Mouse (Mus musculus) liver, embryonic 14.5 days (tissue): ENCODE data around the gene Llgl1. TPM values are rescaled to one million over a fixed set of nuclear protein-coding genes. Genes with fewer than 3 reads are reported as not detected.
A peak's percentile ranks its signal among the peaks of the same experiment; 100 is the strongest.

Source experiments
- ATAC-seq: fragments of 200-750 bp; cut with Nextera tagmentation; 2 replicates; pipeline ENCODE4 v1.8.0; 2017; ENCODE audit warnings: moderate number of reproducible peaks, mild to moderate bottlenecking, moderate library complexity; ENCODE audit not compliant: insufficient read depth
- DNase-seq, 3 experiments: peaks; one replicate each; pipeline ENCODE4 v3.0.0-alpha.2; 2012 to 2013; ENCODE audit warnings: low read depth in 3 of 3, low spot score in 3 of 3
- H3K27ac ChIP-seq: fragments of 300-500 bp; sonication (generic); 2 replicates; pipeline ENCODE4 v1.5.1; 2014; ENCODE audit warnings: moderate library complexity, mild to moderate bottlenecking, control low read depth, inconsistent platforms
- H3K27me3 ChIP-seq: fragments of 300-500 bp; sonication (generic); 2 replicates; pipeline ENCODE4 v1.6.1; 2014; ENCODE audit warnings: mild to moderate bottlenecking, low read length, moderate library complexity; ENCODE audit not compliant: control insufficient read depth, insufficient read depth
- H3K36me3 ChIP-seq: fragments of 300-500 bp; sonication (generic); replicated peaks from 2 replicates; pipeline ENCODE4 v1.6.1; 2014; ENCODE audit warnings: low read depth; ENCODE audit not compliant: control insufficient read depth, insufficient read depth
- H3K4me1 ChIP-seq, 2 experiments: fragments of 200-500 bp in 1 of 2; fragments of 300-500 bp in 1 of 2; sonication (generic) in 1 of 2; replicated peaks; 2 replicates each; pipeline ENCODE4 v1.6.1; 2012 to 2014; ENCODE audit warnings: antibody characterized with exemption in 1 of 2, inconsistent platforms in 1 of 2, low read length in 1 of 2; ENCODE audit not compliant: control insufficient read depth in 2 of 2, insufficient read depth in 2 of 2
- H3K4me2 ChIP-seq: fragments of 300-500 bp; sonication (generic); 2 replicates; pipeline ENCODE4 v1.6.1; 2014; ENCODE audit warnings: low read depth, mild to moderate bottlenecking, control low read depth, moderate library complexity
- H3K4me3 ChIP-seq, 2 experiments: fragments of 200-500 bp in 1 of 2; fragments of 300-500 bp in 1 of 2; sonication (generic) in 1 of 2; 2 replicates each; pipeline ENCODE4 v1.5.1; 2012 to 2014; ENCODE audit warnings: low read depth in 2 of 2, low read length in 2 of 2, mild to moderate bottlenecking in 2 of 2, control low read depth in 1 of 2, inconsistent platforms in 1 of 2, moderate library complexity in 1 of 2; ENCODE audit not compliant: insufficient read depth in 1 of 2
- H3K9ac ChIP-seq: fragments of 300-500 bp; sonication (generic); replicated peaks from 2 replicates; pipeline ENCODE4 v1.6.1; 2014; ENCODE audit warnings: mild to moderate bottlenecking, control low read depth, moderate library complexity
- H3K9me3 ChIP-seq: fragments of 300-500 bp; sonication (generic); 2 replicates; pipeline ENCODE4 v1.6.1; 2016; ENCODE audit warnings: low read length, mixed read lengths; ENCODE audit not compliant: control insufficient read depth
- CTCF ChIP-seq: IDR thresholded peaks from 2 replicates; pipeline ENCODE4 v1.5.1; 2016; ENCODE audit warnings: antibody characterized with exemption, low read depth, control low read depth
- EP300 ChIP-seq: IDR thresholded peaks from 2 replicates; pipeline ENCODE4 v1.6.1; 2016; ENCODE audit warnings: antibody characterized with exemption, low read depth
- WGBS: fragments of 180-500 bp; shearing (Covaris S2); extraction: QIAGEN DNeasy Blood & Tissue Kit; methylation state at CpG from one replicate; pipeline ENCODE4 v1.1.7; 2014; ENCODE audit not compliant: insufficient replicate concordance; 5-methylcytosine and 5-hydroxymethylcytosine counted together
- polyA plus RNA-seq, 2 experiments: library from polyadenylated mRNA; depleted of rRNA in 1 of 2; stranded (reverse) in 1 of 2; unstranded in 1 of 2; fragments of >200 nt; fragmentation: Nextera tagmentation in 1 of 2; extraction: Ambion mirVana in 1 of 2; gene quantifications; 2 replicates each; pipeline versions ENCODE4 v1.2.1 to v1.2.3; 2012 to 2014

Gene Llgl1
- polyA plus RNA-seq, 2 experiments: 8.5 to 12.4 TPM

DNA sequence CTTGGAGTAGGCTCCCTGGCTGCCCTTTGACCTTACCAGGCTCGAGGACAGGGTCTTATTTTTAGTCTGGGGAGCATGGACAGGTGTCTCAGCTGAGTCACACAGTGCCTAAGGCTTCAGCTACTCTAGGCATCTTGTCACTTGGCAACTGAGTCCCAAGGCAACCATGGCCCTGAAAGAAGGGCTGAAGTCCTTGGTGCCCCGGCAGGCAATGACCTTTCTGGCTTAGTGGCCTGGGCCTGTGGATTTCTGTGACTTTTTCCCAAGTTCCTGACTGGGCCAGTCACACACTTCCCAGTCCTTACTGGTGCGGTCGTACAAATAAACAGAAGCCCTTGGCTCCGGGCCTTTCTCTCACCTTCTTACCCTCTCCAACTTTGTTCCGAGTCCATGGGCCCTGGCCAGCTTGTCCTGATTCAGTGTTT is 29.7 kb downstream of the Llgl1 start:
- Histone ChIP-seq H3K9me3 (no peaks in the 10 kb centered on the region), H3K27me3 (no peaks in the 10 kb centered on the region), H3K4me3 (peak overlapping the region; percentile 9 to 64; a peak in 2 of 4 replicates), H3K9ac (peak overlapping the region; percentile 60), H3K36me3 (no peaks in the 10 kb centered on the region), H3K4me1 (peaks cover 16 to 24% of the 10 kb centered on the region in 2 experiments), H3K4me2 (peak overlapping the region; percentile 92), H3K27ac (no peak overlapping the region)
- DNase-seq (no peak), ATAC-seq (no peak)
- 71% methylated on average over 6 of the region's 6 CpGs for WGBS
- no peak for TF ChIP-seq EP300
- no peak for TF ChIP-seq CTCF

DNA sequence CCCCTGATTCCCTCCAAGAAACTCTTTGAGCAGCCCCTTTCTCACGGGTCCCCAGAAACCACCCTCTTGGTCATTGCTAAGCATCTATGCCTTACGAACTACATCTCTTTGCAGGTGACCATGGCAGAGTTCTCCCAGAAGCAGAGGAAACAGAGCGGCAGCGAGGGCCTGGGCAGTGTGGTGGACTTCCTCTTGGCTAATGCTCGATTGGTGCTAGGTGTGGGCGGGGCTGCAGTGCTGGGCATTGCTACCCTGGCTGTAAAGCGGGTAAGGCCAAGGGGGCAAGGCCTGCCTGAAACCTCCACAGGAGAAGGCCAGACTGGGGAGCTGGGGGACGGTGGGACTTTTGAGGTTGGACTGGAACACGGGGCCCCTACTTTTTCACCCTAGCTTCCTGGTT is 30.6 kb downstream of the Llgl1 start:
- Histone ChIP-seq H3K4me2 (no peak overlapping the region), H3K27me3 (no peaks in the 10 kb centered on the region), H3K9ac (no peak overlapping the region), H3K4me1 (peaks cover 16 to 24% of the 10 kb centered on the region in 2 experiments), H3K4me3 (no peak overlapping the region), H3K36me3 (no peaks in the 10 kb centered on the region), H3K27ac (no peak overlapping the region), H3K9me3 (no peaks in the 10 kb centered on the region)
- 68% methylated on average over 9 of the region's 9 CpGs for WGBS
- no peak for TF ChIP-seq CTCF
- no peak for TF ChIP-seq EP300
- no peak for ATAC-seq
- no peak for DNase-seq

DNA sequence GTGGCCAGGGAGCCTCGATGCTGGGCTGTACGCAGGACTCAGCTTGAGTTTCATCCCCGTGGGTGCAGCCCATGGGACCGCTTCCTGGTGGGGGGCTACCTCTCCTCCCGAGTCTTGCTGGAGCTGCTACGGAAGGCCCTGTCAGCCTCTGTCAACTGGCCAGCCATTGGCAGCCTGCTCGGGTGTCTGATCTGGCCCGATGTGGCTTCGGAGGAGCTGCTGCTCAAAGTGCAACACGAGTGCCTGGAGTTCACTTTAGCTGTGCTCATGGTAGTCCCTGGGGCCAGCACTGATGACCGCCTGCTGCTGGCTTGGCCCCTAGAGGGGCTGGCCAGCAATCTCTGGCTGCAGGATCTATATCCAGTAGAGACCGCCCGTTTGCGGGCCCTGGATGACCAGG is 31.7 kb downstream of the Llgl1 start:
- ATAC-seq (no peak), DNase-seq (no peak)
- Histone ChIP-seq H3K4me1 (peaks cover 14 to 20% of the 10 kb centered on the region in 2 experiments), H3K36me3 (no peaks in the 10 kb centered on the region), H3K4me3 (no peak overlapping the region), H3K4me2 (no peak overlapping the region), H3K9me3 (no peaks in the 10 kb centered on the region), H3K9ac (no peak overlapping the region), H3K27me3 (no peaks in the 10 kb centered on the region), H3K27ac (no peak overlapping the region)
- WGBS: 87% methylated on average over 14 of the region's 14 CpGs
- TF ChIP-seq EP300 (no peak), CTCF (no peak)

DNA sequence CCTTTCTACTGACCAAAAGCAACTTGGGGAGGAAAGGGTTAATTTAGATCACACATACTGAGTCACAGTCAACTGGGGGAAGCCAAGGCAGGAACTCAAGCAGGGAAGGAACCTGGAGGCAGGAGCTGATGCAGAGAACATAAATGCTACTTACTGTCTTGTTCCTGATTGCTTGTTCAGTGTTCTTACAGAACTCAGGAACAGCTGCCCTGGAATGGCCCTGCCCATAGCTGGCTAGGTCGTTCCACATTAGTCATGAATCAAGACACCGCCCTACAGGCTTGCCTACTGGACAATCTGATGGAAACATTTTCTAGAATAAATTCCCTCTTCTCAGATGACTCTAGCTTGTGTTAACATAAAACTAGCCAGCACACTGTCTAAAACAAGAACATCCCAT is 34.7 kb downstream of the Llgl1 start:
- peaks cover 4 to 10% of the 10 kb centered on the region in 2 experiments; a peak in 3 of 4 replicates for H3K4me1 ChIP-seq
- H3K9ac ChIP-seq: no peak overlapping the region
- no peaks in the 10 kb centered on the region for H3K9me3 ChIP-seq
- DNase-seq: no peak
- H3K27ac ChIP-seq: no peak overlapping the region
- no peaks in the 10 kb centered on the region for H3K27me3 ChIP-seq
- TF ChIP-seq EP300 (no peak), CTCF (no peak)
- 54% methylated on average over 2 of the region's 2 CpGs for WGBS
- no peaks in the 10 kb centered on the region for H3K36me3 ChIP-seq
- no peak for ATAC-seq
- no peak overlapping the region for H3K4me2 ChIP-seq
- no peak overlapping the region for H3K4me3 ChIP-seq

DNA sequence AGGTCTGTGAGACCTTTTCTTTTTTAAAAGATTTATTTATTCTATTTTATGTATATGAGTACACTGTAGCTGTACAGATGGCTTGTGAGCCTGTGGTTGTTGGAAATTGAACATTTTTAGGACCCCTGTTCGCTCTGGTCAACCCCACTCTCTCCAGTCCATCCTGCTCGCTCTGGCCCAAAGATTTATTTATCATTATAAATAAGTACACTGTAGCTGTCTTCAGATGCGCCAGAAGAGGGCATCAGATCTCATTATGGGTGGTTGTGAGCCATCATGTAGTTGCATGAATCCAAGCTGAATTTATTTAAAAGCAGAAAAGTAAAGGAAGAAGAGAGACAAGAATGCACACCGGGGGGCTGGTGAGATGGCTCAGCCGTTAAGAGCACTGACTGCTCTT is 35.7 kb downstream of the Llgl1 start:
- Histone ChIP-seq H3K9ac (no peak overlapping the region), H3K4me1 (peaks cover 4 to 9% of the 10 kb centered on the region in 2 experiments; a peak in 3 of 4 replicates), H3K27ac (no peak overlapping the region), H3K9me3 (no peaks in the 10 kb centered on the region), H3K36me3 (no peaks in the 10 kb centered on the region), H3K4me3 (no peak overlapping the region), H3K4me2 (no peak overlapping the region), H3K27me3 (no peaks in the 10 kb centered on the region)
- ATAC-seq (no peak), DNase-seq (no peak)
- 67% methylated on average over 5 of the region's 5 CpGs for WGBS
- peak; percentile 26; the same call in 1 of the 2 replicates for TF ChIP-seq CTCF
- no peak for TF ChIP-seq EP300
